Mouse (Mus musculus): Measurements from ENCODE around the gene Asb1. TPM values are rescaled to one million over a fixed set of nuclear protein-coding genes. Genes with fewer than 3 reads are reported as not detected.

Asb1 gene
- polyA plus RNA-seq, 1 experiment from 2014 or later = 10.2 TPM

DNA sequence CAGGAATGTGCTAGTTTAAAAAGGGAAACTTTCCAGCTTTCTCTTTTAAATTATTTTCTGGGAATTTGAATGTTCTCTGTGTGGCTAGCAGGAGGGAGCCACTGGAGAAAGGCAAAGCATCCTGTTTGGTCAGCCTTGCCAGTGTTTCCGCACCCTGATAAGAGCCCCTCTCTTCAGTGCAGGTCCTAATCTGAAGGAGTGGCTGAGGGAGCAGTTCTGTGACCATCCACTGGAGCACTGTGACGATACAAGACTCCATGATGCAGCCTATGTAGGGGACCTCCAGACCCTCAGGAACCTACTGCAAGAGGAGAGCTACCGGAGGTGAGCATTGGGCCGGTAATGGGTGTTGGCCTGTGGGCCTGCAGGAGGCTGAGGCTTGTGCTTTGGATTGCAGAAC is 3.6 kb downstream of the Asb1 start:
- Histone ChIP-seq H3K4me3 (replicated peaks) (peak overlapping the region; percentile 40), H3K4me1 (replicated peaks) (peaks cover 72% of the 10 kb centered on the region), H3K27ac (replicated peaks) (peak overlapping the region; percentile 89), H3K9me3 (replicated peaks) (no peaks in the 10 kb centered on the region), H3K9ac (peak overlapping the region; percentile 15; the same call in 1 of the 2 replicates), H3K4me2 (peak overlapping the region; percentile 70), H3K27me3 (no peaks in the 10 kb centered on the region), H3K36me3 (replicated peaks) (peaks cover 45% of the 10 kb centered on the region)
- ATAC-seq (ENCODE audit: insufficient read depth) = no peak
- 48% methylated on average over 4 of the region's 4 CpGs for WGBS (ENCODE audit: insufficient replicate concordance)

DNA sequence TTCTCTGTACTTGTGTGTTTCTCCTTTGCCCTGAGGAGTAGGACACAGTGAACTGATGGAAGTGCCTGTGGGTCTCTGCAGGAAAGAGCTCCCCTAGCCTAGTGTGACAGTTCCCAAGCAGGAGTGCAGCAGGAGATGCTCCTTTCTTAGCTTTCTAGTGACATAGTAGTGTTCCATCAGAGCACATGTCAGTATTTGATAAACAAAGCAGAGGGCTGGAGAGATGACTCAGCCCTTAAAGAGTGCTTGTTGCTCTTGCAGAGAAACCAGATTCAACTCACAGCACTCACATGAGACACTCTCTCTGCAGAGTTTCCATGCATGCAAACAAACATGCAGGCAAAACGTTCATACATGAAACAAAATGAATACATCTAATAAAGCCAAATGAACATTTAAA is 4.9 kb downstream of the Asb1 start:
- peak overlapping the region; percentile 70 for H3K4me2 ChIP-seq
- peak overlapping the region; percentile 28; the same call in 1 of the 2 replicates for H3K9ac ChIP-seq
- H3K27me3 ChIP-seq = no peaks in the 10 kb centered on the region
- H3K4me3 ChIP-seq (replicated peaks) = no peak overlapping the region
- H3K4me1 ChIP-seq (replicated peaks) = peaks cover 67% of the 10 kb centered on the region
- H3K27ac ChIP-seq (replicated peaks) = peak overlapping the region; percentile 89
- 0 out of 2 replicates have a peak, but pooled peaks have one; percentile 4 for ATAC-seq (ENCODE audit: insufficient read depth)
- H3K9me3 ChIP-seq (replicated peaks) = no peaks in the 10 kb centered on the region
- 57% methylated on average over 1 of the region's 1 CpGs for WGBS (ENCODE audit: insufficient replicate concordance)
- peaks cover 56% of the 10 kb centered on the region for H3K36me3 ChIP-seq (replicated peaks)

DNA sequence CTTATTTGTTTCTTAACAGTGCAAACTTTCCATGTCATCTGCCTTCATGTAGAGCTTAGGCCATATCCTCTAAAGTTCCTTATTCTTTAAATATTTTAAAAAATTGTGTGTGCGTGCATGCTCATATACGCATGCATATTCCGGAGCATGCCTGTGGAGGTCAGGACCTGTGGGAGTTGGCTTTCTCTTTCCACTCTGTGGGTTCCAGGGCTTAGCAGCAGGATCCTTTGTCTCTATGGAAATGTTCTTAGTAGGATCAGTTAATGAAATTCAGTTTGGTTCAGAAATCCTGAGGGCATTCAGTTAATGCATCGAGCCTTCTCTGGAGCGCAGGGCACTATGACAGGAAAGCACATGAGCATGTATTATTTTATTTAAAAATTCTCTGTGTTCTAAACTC is 7.2 kb downstream of the Asb1 start:
- Histone ChIP-seq H3K27ac (replicated peaks) (no peak overlapping the region), H3K36me3 (replicated peaks) (peaks cover 76% of the 10 kb centered on the region), H3K9ac (no peak overlapping the region), H3K4me3 (replicated peaks) (no peak overlapping the region), H3K4me2 (no peak overlapping the region), H3K4me1 (replicated peaks) (peaks cover 51% of the 10 kb centered on the region), H3K9me3 (replicated peaks) (no peaks in the 10 kb centered on the region), H3K27me3 (no peaks in the 10 kb centered on the region)
- WGBS (ENCODE audit: insufficient replicate concordance) = 95% methylated on average over 5 of the region's 5 CpGs
- no peak for ATAC-seq (ENCODE audit: insufficient read depth)

DNA sequence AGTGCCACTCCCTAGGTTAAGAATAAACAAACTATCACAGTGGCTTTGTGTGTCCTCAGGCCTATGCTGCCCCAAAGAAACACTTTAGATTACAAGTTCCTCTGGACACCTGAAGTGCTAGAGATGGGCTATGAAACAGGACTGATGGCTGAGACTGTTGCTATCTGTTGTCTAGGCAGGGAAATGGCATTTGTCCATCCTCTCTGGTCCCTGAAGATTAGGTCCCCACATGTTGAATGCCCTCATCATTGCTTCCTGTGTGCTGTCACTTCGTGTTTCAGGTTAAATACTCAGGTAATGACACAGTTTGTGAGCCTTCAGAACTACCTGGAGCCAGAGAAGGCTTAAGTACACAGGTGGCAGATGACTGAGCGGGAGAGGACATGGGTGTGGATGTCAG is 8.7 kb downstream of the Asb1 start:
- Histone ChIP-seq H3K36me3 (replicated peaks) (peaks cover 88% of the 10 kb centered on the region), H3K9ac (no peak overlapping the region), H3K4me3 (replicated peaks) (no peak overlapping the region), H3K9me3 (replicated peaks) (no peaks in the 10 kb centered on the region), H3K4me1 (replicated peaks) (peaks cover 41% of the 10 kb centered on the region), H3K27me3 (no peaks in the 10 kb centered on the region), H3K4me2 (no peak overlapping the region), H3K27ac (replicated peaks) (0 out of 2 replicates have a peak overlapping the region, but pooled peaks have one; percentile 41)
- ATAC-seq (ENCODE audit: insufficient read depth) = no peak
- 62% methylated on average over 2 of the region's 2 CpGs for WGBS (ENCODE audit: insufficient replicate concordance)

DNA sequence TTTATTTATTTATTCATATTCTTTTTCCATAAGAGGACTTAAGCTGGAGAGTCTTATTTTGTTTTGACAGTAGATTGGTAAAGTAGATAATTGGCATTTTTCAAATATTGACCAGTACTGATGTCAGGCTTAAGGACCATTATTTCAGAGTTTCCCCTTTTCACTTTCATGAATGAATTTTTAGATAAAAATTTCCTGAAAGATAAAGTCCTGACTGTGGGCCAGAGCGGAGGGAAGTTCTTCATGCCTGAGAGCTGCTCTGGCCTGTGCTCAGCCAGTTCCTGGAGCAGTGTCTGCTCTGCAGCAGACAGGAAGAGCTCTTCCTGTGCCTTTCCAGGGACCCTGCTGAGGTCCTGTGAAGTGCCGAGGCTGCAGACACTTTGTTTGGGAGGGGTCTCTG is 16.8 kb downstream of the Asb1 start:
- no peak overlapping the region for H3K27ac ChIP-seq (replicated peaks)
- peaks cover 76% of the 10 kb centered on the region for H3K36me3 ChIP-seq (replicated peaks)

DNA sequence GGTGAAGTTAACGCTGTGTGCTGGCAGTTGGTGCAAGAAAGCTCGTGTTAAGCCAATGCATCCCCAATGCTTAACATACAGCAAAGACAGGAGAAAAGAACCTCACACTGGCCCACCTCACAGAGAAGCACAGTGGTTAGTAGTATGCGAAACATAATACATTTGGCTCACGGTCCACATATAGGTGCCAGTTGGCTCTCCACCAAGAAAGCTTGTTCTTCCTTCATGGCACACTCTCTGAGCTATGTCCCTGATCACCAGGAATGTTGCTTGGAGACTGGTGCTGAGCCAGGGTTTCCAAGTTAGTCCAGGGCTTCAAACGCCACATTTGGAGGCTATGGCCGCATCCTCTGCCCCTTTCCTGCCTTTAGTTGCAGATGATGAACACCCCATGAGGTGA is 20.9 kb downstream of the Asb1 start:
- Histone ChIP-seq H3K4me3 (replicated peaks) (no peak overlapping the region), H3K4me2 (no peak overlapping the region), H3K27me3 (no peaks in the 10 kb centered on the region), H3K4me1 (replicated peaks) (no peaks in the 10 kb centered on the region), H3K9ac (no peak overlapping the region), H3K36me3 (replicated peaks) (peaks cover 36% of the 10 kb centered on the region), H3K27ac (replicated peaks) (no peak overlapping the region), H3K9me3 (replicated peaks) (no peaks in the 10 kb centered on the region)
- 80% methylated on average over 6 of the region's 6 CpGs for whole genome bisulfite sequencing (ENCODE audit: insufficient replicate concordance)
- no peak for ATAC-seq (ENCODE audit: insufficient read depth)

More for the DNA sequence above, 16.8 kb downstream of the Asb1 start:
- 44% methylated on average over 2 of the region's 2 CpGs for WGBS (ENCODE audit: insufficient replicate concordance)
- ATAC-seq (ENCODE audit: insufficient read depth) = no peak
- Histone ChIP-seq H3K4me1 (replicated peaks) (no peaks in the 10 kb centered on the region), H3K4me2 (no peak overlapping the region), H3K9ac (no peak overlapping the region), H3K9me3 (replicated peaks) (no peaks in the 10 kb centered on the region), H3K4me3 (replicated peaks) (no peak overlapping the region), H3K27me3 (no peaks in the 10 kb centered on the region)

DNA sequence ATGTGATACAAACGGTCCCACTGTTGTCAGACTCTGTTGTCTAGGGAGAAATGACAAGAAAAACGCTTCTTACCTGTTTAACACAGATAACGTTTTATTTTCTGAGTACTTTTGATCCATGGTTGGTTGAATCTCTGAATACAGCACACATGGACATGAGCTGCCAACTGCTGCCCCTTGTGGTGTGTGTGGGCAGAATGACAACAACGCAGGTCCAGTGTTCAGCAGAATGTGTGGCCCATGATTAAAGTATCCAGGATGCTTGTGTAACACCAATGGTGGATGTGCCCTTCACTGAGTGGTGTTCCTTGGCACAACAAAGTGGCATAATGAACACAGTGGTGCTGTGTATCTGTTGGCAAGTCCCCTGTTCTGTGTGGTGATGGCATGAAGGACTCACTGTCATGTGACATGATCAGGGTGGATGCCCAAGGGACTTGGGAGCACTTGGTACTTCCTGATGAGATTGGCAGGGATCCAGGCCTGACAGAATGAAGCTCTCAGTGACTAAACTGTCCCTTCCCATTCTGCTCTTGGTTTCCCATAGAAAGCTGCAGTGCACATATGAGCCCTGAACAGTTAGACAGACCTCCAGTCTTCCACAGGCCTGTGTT is 22.7 kb downstream of the Asb1 start:
- WGBS (ENCODE audit: insufficient replicate concordance) = 65% methylated on average over 4 of the region's 4 CpGs
- no peak for ATAC-seq (ENCODE audit: insufficient read depth)
- no peak overlapping the region for H3K9ac ChIP-seq

DNA sequence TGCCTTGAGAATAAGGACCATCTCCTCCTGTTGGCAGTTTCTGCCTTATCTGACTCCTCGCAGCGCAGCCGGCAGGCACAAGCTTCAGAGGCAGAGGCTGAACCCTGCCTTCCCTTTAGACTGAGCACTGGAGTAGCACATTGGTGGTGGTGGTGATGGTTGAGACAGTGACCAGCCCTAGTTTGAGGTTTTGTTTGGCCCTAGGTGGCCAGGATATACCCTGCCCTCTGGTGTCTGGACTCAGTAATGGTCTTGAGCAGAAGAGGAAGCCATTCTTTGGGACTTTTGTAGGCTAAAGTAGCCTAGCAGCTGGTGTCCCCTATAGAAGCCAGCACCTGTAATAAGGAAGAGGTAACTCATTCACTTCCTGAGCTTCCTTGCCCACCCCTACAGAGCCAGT is 23.7 kb downstream of the Asb1 start:
- H3K9ac ChIP-seq = no peak overlapping the region
- H3K4me1 ChIP-seq (replicated peaks) = no peaks in the 10 kb centered on the region
- H3K4me3 ChIP-seq (replicated peaks) = no peak overlapping the region
- H3K36me3 ChIP-seq (replicated peaks) = peaks cover 11% of the 10 kb centered on the region
- H3K9me3 ChIP-seq (replicated peaks) = no peaks in the 10 kb centered on the region
- 42% methylated on average over 3 of the region's 3 CpGs for WGBS (ENCODE audit: insufficient replicate concordance)
- H3K27ac ChIP-seq (replicated peaks) = no peak overlapping the region
- 0 out of 2 replicates have a peak, but pooled peaks have one; percentile 29 for ATAC-seq (ENCODE audit: insufficient read depth)
- H3K27me3 ChIP-seq = no peaks in the 10 kb centered on the region
- H3K4me2 ChIP-seq = no peak overlapping the region

More for the DNA sequence above, 22.7 kb downstream of the Asb1 start:
- Histone ChIP-seq H3K27ac (replicated peaks) (no peak overlapping the region), H3K9me3 (replicated peaks) (no peaks in the 10 kb centered on the region), H3K4me1 (replicated peaks) (no peaks in the 10 kb centered on the region), H3K4me3 (replicated peaks) (no peak overlapping the region), H3K4me2 (no peak overlapping the region), H3K27me3 (no peaks in the 10 kb centered on the region), H3K36me3 (replicated peaks) (peaks cover 21% of the 10 kb centered on the region)

DNA sequence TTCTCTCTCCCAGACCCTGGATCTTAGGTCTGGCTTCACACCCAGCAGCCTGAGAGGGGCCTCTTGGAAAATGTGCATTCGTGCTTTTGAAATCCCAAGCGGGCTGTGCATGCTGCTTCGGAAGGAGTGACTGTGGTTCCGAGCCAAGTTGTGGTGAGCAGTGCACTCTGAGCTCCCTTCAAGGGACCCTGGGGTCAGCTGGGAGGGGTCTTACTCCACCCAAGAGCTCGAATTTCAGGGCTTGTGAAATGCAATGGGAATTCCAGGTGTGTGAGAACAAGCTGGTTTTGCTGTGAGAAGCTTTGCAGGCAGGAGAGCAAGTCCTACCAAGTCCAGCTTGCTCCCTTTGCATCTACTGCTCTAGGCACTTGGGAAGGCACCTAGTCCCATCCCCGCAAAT is 24.3 kb downstream of the Asb1 start:
- Histone ChIP-seq H3K27me3 (no peaks in the 10 kb centered on the region), H3K9me3 (replicated peaks) (no peaks in the 10 kb centered on the region), H3K4me3 (replicated peaks) (no peak overlapping the region), H3K27ac (replicated peaks) (no peak overlapping the region), H3K36me3 (replicated peaks) (peaks cover 5% of the 10 kb centered on the region), H3K9ac (no peak overlapping the region), H3K4me1 (replicated peaks) (no peaks in the 10 kb centered on the region), H3K4me2 (no peak overlapping the region)
- ATAC-seq (ENCODE audit: insufficient read depth) = no peak
- 50% methylated on average over 6 of the region's 6 CpGs for WGBS (ENCODE audit: insufficient replicate concordance)

DNA sequence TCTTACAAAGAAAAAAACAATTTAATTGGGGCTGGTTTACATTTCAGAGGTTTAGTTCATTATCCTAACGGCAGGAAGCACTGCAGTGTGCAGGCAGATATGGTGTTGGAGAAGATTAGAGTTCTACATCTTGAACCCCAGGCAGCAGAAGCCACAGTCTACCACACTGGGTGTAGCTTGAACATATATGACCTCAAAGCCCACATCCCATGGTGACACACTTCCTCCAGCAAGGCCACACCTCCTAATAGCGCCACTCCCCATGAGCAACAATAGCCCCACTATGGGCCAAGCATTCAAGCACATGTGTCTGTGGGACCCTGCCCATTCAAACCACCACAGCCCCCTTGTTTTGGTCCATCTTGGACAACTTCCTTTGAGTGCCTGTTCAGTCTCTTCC is 26.9 kb downstream of the Asb1 start:
- no peak overlapping the region for H3K4me2 ChIP-seq
- no peak overlapping the region for H3K27ac ChIP-seq (replicated peaks)
- no peak overlapping the region for H3K9ac ChIP-seq
- peaks cover 6% of the 10 kb centered on the region; the same call in 1 of the 2 replicates for H3K27me3 ChIP-seq
- no peak overlapping the region for H3K4me3 ChIP-seq (replicated peaks)
- H3K36me3 ChIP-seq (replicated peaks) = no peaks in the 10 kb centered on the region
- WGBS (ENCODE audit: insufficient replicate concordance) = 54% methylated on average over 2 of the region's 2 CpGs
- no peaks in the 10 kb centered on the region for H3K4me1 ChIP-seq (replicated peaks)
- ATAC-seq (ENCODE audit: insufficient read depth) = no peak
- H3K9me3 ChIP-seq (replicated peaks) = no peaks in the 10 kb centered on the region

DNA sequence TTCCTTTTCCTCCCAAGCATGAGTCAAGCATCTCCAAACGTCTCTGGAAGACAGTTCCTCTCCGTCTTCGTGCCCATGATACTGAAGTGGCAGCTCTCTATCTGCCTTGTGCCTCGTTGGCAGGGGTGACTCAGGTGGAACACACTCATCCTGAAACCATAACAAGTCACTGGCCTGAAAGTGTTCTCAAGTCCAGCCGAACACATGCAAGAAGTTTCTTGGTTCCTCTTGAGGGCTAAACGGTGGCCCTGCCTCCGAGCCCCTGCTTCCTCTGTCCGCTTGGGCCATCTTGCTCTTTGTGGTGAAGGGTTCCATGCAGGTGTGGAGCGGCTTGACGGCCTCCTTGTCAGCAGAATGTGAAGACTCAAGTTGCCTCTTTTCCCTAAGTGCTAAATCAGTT is 32.1 kb downstream of the Asb1 start:
- Histone ChIP-seq H3K36me3 (replicated peaks) (no peaks in the 10 kb centered on the region), H3K4me2 (no peak overlapping the region), H3K27ac (replicated peaks) (no peak overlapping the region), H3K27me3 (peaks cover 6% of the 10 kb centered on the region; the same call in 1 of the 2 replicates), H3K9me3 (replicated peaks) (no peaks in the 10 kb centered on the region), H3K4me3 (replicated peaks) (no peak overlapping the region), H3K9ac (no peak overlapping the region), H3K4me1 (replicated peaks) (no peaks in the 10 kb centered on the region)
- ATAC-seq (ENCODE audit: insufficient read depth) = no peak
- 39% methylated on average over 10 of the region's 10 CpGs for WGBS (ENCODE audit: insufficient replicate concordance)

DNA sequence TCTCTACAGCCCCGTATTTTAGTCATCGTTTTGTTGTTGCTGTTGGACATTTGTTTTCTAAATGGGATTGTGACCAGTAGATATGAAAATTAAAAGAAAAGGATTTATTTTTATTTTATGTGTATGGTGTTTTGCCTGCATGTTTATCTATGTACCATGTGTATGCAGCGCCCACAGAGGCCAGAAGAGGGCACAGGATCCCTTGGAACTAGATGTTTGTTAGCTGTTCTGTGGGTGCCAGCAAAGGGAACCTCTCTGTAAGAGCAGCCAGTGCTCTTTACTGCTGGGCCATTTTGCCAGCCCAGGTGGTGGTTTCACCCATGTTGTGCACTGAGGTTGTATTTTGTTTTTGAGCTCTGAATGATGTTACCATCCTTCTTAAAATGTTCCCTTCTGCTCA is 33.9 kb downstream of the Asb1 start:
- H3K4me3 ChIP-seq (replicated peaks) = no peak overlapping the region
- H3K27me3 ChIP-seq = peaks cover 6% of the 10 kb centered on the region; the same call in 1 of the 2 replicates
- ATAC-seq (ENCODE audit: insufficient read depth) = no peak
- H3K36me3 ChIP-seq (replicated peaks) = no peaks in the 10 kb centered on the region
- no peak overlapping the region for H3K4me2 ChIP-seq
- no peak overlapping the region for H3K9ac ChIP-seq
- H3K9me3 ChIP-seq (replicated peaks) = no peaks in the 10 kb centered on the region
- no peak overlapping the region for H3K27ac ChIP-seq (replicated peaks)
- 49% methylated on average over 3 of the region's 3 CpGs for WGBS (ENCODE audit: insufficient replicate concordance)
- H3K4me1 ChIP-seq (replicated peaks) = 0 out of 2 replicates have a peak, but pooled peaks cover under 1% of the 10 kb centered on the region

All from liver, embryonic 15.5 days (tissue).